Mouse (Mus musculus): ENCODE data around the gene Gm11549. TPM values are rescaled to one million over a fixed set of nuclear protein-coding genes. Genes with fewer than 3 reads are reported as not detected.
A peak's percentile ranks its signal among the peaks of the same experiment; 100 is the strongest.

The Gm11549 gene
- total RNA-seq, 2 experiments from 2014 or later: not detected

- no peak for DNase-seq
These were observed 5.4 kb downstream of the Gm11549 start for GRCm38 (mm10) chr3:36516196-36516595.

DNA sequence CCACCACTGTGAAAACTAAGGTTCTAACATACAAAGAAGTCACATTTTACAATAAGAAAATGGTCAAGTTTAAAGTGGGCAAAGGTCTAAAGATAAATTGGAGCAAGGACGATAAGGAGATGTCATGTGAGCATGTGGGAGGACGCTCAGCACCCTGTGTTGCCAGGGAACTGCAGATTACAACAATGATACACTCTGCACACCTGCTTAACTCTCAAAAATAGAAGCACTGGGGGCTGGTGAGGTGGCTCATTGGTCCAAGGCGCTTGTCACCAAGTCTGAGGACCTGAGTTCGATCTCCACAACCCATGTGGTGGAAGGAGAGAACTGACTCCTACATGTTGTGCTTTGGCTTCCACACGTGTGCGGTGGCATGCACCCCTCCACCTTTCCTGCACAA lies 10.1 kb downstream of the Gm11549 start:
- DNase-seq: no peak

DNA sequence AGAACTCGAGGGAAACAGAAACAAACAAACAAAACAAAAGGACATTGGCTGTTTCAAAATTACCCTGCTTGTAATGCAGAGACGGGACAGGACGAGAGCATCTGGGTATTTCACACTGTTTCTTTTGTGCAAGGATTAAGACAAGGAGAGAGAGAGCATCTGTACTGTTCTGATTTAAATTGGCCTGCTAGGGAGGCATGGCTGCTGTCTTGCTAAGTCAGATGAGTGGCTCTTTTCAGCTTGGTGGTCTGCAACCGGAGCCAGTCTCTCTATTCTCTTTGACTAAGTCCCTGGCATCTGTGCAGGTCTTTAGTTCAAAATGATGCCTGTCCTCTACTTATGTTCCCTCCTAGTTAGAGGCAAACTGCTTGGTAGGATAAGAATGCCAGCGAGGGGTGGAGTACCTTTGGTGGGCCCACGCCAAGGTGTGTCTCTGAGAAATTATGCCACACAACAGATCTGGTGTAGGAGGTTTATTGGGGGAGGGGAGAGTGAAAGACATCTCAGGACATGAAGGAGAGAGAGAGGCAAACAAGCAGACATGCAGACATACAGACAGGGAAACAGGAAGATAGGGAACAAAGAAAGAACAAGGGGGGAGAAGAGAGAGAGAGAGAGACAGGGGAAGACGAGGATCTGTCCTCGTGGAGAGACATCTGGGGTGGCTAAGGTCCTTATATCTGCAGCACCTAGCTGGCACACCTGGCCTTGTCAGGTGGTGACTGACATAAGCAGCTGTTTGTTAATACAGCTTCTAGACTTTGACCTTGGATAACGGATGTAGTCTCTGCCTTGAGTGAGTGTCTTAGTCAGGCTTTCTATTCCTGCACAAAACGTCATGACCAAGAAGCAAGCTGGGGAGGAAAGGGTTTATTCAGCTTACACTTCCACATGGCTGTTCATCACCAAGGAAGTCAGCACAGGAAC lies 15.5 kb downstream of the Gm11549 start:
- DNase-seq: no peak

DNA sequence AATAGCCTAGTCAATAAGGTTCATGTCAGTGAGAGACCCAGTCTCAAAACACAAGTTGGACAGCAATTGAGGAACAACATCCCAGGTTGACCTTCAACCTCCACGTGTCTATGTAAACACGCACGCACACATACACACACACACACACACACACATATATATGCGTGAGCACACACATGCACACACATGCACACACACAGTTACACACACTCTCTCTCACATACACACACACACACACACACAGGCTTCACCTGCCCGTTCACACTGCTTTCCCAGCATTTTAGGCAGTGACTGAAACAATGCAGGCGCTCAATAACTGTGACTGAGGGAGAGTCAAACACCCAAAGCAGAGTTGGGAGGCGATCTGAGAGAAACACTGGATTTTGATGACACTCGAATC lies 16.3 kb downstream of the Gm11549 start:
- DNase-seq: no peak

DNA sequence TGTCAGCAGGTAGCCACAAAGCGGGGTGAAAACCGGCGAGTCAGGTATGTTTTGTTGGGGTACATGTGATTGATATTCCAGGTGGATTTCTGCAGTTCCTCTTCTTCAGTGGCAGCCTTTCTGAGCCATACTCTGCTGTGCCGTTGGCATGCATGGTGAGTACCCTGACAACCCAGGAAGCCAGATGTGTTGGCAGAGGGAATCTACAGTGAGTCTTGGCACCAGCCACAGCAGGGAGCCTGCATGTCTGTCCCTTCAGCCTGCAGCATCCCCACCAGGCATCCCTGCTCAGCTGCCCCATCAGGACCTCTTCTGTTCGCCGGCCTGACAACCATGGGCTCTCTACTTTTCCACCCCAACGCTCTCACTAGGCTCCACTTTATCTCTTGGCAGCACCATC lies 20.1 kb downstream of the Gm11549 start:
- no peak for DNase-seq

- no peak for DNase-seq
These were observed 20.6 kb downstream of the Gm11549 start for GRCm38 (mm10) chr3:36500976-36501375.

GRCm38 (mm10) chr3:36499418-36499817 lies 22.2 kb downstream of the Gm11549 start:
- no peak for DNase-seq

DNA sequence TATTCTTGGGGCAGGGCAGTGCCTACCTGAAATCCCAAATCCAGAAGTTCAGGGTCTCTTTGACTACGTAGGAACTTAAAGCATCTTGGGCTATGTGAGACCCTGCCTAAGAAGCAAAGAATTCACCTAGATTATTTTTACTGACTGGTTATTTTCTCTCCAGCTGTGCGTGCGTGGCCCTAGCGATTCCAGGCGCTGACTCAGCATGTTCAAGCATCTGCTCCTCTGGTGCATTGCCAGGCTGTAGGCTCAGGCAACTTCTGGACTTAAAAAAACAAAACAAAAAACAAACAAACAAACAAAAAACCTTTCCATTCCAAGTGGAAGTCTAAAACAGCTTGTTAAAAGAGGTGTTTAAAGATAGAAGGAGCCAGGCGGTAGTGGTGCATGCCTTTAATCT lies 23.4 kb downstream of the Gm11549 start:
- no peak for DNase-seq

GRCm38 (mm10) chr3:36496746-36497145 lies 24.9 kb downstream of the Gm11549 start:
- peak; percentile 24 for DNase-seq

DNA sequence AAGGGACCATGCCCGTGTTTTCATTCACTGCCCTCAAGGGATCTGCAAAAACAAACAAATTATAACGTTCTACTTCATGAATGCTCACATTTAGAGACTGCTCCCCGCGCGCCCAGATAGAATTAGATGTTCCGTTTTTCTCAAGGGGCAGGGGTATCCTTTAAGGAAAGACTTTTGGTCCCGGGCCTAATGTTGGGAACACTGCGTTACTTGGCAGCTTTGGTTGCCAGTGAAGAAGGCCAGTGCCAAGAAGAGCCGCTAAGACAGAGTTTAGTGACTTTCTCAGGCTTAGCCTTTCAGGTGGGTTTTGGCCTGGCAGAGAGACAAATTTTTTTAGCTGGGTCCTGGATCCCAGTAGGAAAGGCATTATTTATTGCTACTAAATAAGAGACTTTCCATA lies 25.3 kb downstream of the Gm11549 start:
- DNase-seq: no peak

DNA sequence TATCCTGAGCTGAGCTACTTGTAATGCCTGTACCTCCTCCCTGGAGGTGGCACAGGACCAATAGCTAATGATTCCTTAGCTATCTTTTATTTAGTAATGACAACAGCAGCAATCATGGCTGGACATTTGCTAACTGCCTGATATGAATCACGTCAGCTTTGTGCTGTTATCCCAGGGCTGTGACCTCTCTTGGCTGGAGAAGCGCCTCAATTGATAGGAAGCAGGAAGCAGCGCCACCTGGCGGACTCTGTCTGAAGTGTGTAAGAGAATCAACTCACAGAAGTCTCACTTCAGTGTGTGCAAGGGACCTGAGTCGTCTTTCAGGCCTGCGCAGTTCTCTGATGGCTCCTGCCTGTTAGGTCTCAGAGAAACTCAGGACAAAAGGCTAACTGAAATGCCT lies 26.2 kb downstream of the Gm11549 start:
- DNase-seq: peak; percentile 72

DNA sequence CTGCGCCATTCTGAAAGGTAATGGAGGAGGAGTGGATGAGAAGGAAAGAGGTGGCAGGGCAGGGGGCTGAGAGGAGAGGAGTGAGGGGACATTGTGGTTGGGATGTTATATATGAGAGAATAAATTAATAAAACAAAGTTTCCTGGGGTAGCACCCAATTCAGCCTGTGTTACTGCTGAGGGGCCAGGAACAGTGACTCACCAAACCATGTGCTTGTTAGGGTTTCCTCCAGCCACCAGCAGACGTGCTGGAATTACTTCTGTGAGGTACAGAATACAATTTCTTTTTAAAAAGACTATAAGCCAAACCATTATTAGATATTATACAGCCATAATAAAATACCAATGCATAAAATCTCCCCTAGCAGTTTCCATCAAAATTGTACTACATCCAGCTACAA lies 27.0 kb downstream of the Gm11549 start:
- DNase-seq: no peak

GRCm38 (mm10) chr3:36493641-36494283 lies 27.9 kb downstream of the Gm11549 start:
- DNase-seq: no peak

DNA sequence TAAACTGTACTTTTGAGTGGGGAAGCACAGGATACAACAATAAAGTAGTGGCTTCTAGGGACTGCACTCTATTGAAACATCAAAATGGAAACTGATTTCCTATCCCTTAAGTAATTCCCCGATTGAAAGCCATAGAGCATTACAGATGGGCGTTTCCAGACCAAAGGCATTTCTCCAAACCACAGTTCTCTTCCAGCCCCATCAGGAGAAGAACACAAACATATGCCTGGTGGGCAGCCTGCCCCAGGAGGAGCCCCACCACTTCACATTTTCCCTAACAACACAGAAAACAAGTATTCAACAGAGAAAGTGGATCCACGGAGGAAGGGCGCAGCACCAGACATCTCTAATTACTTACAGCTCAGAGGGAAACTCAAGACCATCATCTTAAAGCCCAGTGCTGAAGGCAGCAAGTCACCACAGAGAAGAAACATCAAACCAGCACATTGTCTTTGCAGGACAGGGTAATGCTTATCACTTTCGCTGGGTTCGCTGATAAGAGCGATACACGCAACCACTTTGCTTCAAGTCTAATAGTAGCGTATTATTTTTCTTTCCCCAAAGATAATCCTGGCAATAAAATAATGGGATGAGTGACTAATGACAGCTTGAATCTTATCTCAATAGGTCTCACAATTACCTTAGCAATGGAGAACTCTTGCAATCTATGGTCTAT lies 28.8 kb downstream of the Gm11549 start:
- no peak for DNase-seq

DNA sequence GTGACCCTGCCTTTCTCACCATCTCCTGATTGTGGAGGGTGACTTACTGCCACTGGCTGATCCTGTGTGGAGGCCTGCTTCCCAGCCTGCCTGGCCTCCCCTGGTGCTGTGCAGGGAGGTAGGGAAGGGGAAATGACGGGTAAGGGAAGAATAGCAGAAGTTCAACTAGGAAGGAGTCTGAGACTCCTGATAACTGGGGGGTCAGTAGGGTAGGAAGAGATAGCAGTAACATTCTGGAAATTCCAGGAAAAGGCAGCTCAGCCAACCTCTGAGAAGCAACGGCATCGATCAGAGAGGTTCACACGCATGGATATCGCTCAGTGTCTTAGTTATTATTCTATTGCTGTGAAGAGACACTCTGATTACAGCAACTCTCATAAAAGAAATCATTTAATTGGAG lies 30.1 kb downstream of the Gm11549 start:
- DNase-seq: no peak

DNA sequence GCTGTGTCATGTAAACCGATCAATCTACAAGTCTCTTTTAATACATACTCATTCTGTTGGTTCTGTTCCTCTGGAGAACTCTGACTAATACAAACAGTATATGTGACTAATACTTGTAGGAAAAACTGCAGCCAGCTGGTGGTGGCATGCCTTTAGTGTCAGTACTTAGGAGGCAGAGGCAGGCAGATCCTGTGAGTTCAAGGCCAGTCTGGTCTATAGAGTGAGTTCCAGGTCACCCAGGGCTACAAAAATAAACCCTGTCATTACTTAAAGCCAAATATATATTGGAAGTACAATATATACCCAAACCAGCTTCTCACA lies 32.1 kb downstream of the Gm11549 start:
- DNase-seq: no peak

- DNase-seq: no peak
These were observed 32.6 kb downstream of the Gm11549 start for GRCm38 (mm10) chr3:36488899-36489589.

DNA sequence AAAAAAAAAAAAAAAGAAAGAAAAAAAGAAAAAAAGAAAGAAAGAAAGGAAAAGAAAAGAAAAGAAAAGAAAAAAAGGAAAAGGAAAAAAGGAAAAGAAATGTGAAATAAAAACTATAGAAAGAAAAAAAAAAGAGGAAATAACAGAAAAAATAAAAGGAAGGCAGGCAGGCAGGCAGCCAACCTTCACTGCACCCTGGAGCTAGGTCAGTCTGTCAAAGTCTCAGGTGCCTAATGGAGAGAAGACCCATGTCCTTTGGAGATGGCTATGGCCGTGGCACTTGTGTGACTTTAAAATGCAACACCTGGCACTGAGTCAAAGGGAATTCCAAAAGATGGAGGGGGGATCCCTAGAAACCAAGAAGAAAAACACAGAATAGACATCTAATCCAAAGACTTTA lies 33.2 kb downstream of the Gm11549 start:
- DNase-seq: no peak

DNA sequence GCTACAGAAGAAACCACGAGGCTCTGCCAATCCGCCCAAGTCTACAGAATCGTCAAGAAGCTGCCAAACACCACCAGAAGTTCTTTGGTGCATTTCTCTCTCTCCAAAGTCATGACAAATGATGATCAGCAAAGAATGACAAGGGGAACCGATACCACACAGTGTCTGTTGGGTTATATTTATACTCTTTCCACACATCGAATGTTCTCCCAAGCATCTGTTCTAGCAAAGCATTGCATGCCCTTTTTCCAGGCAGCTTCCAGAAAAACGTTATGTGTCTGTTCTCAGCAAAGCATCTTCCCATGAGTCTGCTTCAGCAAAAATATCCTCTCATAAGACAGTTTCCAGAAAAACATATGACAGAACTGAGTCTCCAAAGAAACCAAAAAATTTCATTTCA lies 34.7 kb downstream of the Gm11549 start:
- DNase-seq: no peak

DNA sequence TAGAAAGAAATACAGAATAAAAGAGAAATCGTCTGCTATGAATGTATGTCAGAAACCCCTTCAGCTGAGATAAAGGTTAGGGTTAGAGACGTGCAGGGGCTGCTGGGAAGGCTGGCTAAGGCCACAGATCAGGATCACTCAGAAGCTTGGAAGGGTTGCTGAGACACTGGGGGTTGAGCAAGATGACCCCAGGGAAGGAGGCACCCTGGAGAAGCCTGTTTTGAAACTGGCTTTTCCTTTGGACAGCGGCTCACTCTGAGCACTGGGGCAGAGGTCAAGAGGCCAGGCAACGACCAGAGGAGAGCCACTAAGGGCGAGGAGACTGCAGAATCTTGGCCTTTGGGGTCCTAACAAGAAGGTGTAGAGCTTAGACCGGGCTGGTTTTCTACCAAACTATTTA lies 35.4 kb downstream of the Gm11549 start:
- DNase-seq: no peak

DNA sequence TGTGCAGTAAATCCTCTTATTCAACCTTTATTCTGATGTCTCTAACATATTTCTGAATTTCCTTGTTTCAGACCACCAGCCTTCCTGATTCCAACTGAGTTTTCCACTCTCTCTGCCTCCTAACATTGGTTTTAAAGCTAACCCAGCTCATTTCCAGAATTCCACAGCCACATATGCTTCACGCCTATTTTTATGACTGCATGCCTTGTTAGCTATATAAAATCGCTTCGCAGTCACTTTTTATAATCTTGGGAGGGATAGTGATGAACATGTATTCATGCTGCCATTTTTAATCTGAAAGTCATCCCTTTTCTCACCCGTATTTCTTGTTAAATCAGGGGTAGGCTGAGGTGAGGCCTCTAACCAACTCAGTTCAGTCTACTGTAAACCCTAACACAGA lies 37.3 kb downstream of the Gm11549 start:
- no peak for DNase-seq

- DNase-seq: no peak
These were observed 38.7 kb downstream of the Gm11549 start for GRCm38 (mm10) chr3:36482940-36483339.

DNA sequence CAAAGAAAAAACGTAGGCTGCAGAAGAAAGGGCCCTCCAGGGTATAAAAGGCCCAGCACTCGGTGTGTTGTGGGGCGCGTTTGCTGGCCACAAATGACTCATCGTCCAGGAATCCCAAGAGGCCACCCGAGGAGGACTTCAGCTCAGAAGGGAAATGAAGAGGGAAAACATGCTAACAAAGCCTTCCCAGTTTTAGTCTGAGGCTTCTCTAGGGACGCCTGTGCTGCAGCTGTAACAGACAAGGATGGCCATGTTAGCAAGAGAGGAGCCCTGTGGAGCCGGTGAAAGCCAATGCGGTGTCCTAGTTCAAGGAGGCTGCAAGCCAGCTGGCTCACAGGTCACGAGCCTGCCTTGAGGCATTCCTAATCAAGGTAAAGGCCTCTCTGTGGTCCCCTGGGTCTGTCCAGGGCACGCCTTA lies 39.8 kb downstream of the Gm11549 start:
- DNase-seq: peak; percentile 68
